Mouse (Mus musculus): Measurements from ENCODE around the gene Me1. TPM values are rescaled to one million over a fixed set of nuclear protein-coding genes. Genes with fewer than 3 reads are reported as not detected.

Gene Me1
- 99.1 and 207 TPM in 2 replicates for polyA plus RNA-seq (2012; rRNA removed)

- no peak for DNase-seq (ENCODE audit: low read depth)
These were observed at the start of gene Me1 for GRCm38 (mm10) chr9:86695818-86696261. TSS of gene Me1 (minus strand) at chr9:86695953.

GRCm38 (mm10) chr9:86744041-86744440 lies 48.3 kb upstream of the Me1 start:
- no peak for DNase-seq (ENCODE audit: low read depth)

- DNase-seq (ENCODE audit: low read depth) = no peak
These were observed 47.5 kb upstream of the Me1 start, which contains the start of gene Prss35 for GRCm38 (mm10) chr9:86742959-86743911. TSS of gene Prss35 (plus strand) at chr9:86743649.

GRCm38 (mm10) chr9:86739971-86740370 lies 44.2 kb upstream of the Me1 start:
- DNase-seq (ENCODE audit: low read depth) = no peak

- no peak for DNase-seq (ENCODE audit: low read depth)
These were observed 43.0 kb upstream of the Me1 start for GRCm38 (mm10) chr9:86738801-86739200.

GRCm38 (mm10) chr9:86738067-86738466 lies 42.3 kb upstream of the Me1 start:
- DNase-seq (ENCODE audit: low read depth) = no peak

- DNase-seq (ENCODE audit: low read depth) = no peak
These were observed 41.2 kb upstream of the Me1 start for GRCm38 (mm10) chr9:86736991-86737390.

- DNase-seq (ENCODE audit: low read depth) = no peak
These were observed 39.0 kb upstream of the Me1 start for GRCm38 (mm10) chr9:86734795-86735194.

- no peak for DNase-seq (ENCODE audit: low read depth)
These were observed 38.6 kb upstream of the Me1 start for GRCm38 (mm10) chr9:86734357-86734756.

- peak; percentile 87 for DNase-seq (ENCODE audit: low read depth)
These were observed 34.1 kb upstream of the Me1 start for GRCm38 (mm10) chr9:86729811-86730210.

- DNase-seq (ENCODE audit: low read depth) = no peak
These were observed 33.3 kb upstream of the Me1 start for GRCm38 (mm10) chr9:86729084-86729483.

- DNase-seq (ENCODE audit: low read depth) = peak; percentile 81
These were observed 32.6 kb upstream of the Me1 start for GRCm38 (mm10) chr9:86728214-86728814.

- DNase-seq (ENCODE audit: low read depth) = no peak
These were observed 30.6 kb upstream of the Me1 start for GRCm38 (mm10) chr9:86726381-86726720.

GRCm38 (mm10) chr9:86725604-86726380 lies 30.0 kb upstream of the Me1 start:
- DNase-seq (ENCODE audit: low read depth) = no peak

- DNase-seq (ENCODE audit: low read depth) = no peak
These were observed 29.3 kb upstream of the Me1 start for GRCm38 (mm10) chr9:86725066-86725465.

- no peak for DNase-seq (ENCODE audit: low read depth)
These were observed 25.0 kb upstream of the Me1 start for GRCm38 (mm10) chr9:86720794-86721193.

- DNase-seq (ENCODE audit: low read depth) = no peak
These were observed 24.5 kb upstream of the Me1 start for GRCm38 (mm10) chr9:86720227-86720626.

GRCm38 (mm10) chr9:86717119-86717518 lies 21.4 kb upstream of the Me1 start:
- no peak for DNase-seq (ENCODE audit: low read depth)

- DNase-seq (ENCODE audit: low read depth) = no peak
These were observed 20.8 kb upstream of the Me1 start for GRCm38 (mm10) chr9:86716540-86716939.

GRCm38 (mm10) chr9:86714089-86714488 lies 18.3 kb upstream of the Me1 start:
- DNase-seq (ENCODE audit: low read depth) = no peak

GRCm38 (mm10) chr9:86712648-86713047 lies 16.9 kb upstream of the Me1 start:
- no peak for DNase-seq (ENCODE audit: low read depth)

GRCm38 (mm10) chr9:86710091-86710634 lies 14.4 kb upstream of the Me1 start:
- peak; percentile 97 for DNase-seq (ENCODE audit: low read depth)
